21 mouse cellular contexts compared by ENCODE assay signal in the genomic region with DNA sequence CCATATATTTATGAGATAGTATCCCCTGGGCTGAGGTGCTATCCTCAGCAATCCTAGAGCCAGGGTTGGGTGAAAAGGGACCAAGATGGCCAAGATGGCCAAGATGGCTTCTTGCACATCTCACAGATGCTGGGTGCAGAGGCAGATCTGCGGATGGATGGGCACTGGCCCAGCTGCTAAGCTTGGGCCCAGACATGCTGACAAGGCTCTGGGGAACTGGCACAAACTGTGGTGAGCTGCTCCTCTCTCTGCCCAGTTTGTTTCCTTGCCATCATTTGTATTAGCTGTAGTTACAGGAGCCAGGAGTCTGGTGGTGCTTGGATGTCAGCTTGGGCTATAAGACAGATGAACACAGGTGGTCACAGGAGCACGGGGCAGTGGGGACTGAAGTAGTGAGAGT. TPM values are rescaled to one million over a fixed set of nuclear protein-coding genes. Genes with fewer than 3 reads are reported as not detected.
DNase-seq lines count a peak whose midpoint lies in the region; ATAC-seq lines count a peak whose summit lies in the region.
"Had no signal": no experiment of that assay in that cellular context is flagged by ENCODE, and none has a peak within 500 bp of the region (broad histone marks: within the 10 kb centered on the region; RNA-seq: fewer than 3 reads in every experiment).

No protein-coding gene starts in this region.

- intact Hi-C loops in left cerebral cortex, postnatal 4 days (cut with DNase I), result no loop called here
- intact Hi-C loops in left cerebral cortex, postnatal 10 days (cut with DNase I), result no loop called here

- no peaks in the 10 kb centered on the region for H3K9me3 ChIP-seq in forebrain, embryonic 13.5 days (replicated peaks)
- no peaks in the 10 kb centered on the region for H3K9me3 ChIP-seq in forebrain, embryonic 14.5 days (replicated peaks; ENCODE audit: control insufficient read depth, low read length)
- no peaks in the 10 kb centered on the region for H3K9me3 ChIP-seq in intestine, embryonic 16.5 days (ENCODE audit: control insufficient read depth, low read length)
- H3K9me3 ChIP-seq: embryonic facial prominence, embryonic 15.5 days; heart, embryonic 15.5 days; limb, embryonic 15.5 days; megakaryocyte, embryonic 14.5 days had no signal

- no peak for ATAC-seq in forebrain, embryonic 13.5 days
- no peak for ATAC-seq in forebrain, embryonic 14.5 days
- ATAC-seq in intestine, embryonic 16.5 days, result no peak
- ATAC-seq: hindbrain, embryonic 16.5 days; liver, postnatal 0 days had no signal

- peaks cover 17% of the 10 kb centered on the region for H3K4me1 ChIP-seq in forebrain, embryonic 13.5 days
- no peaks in the 10 kb centered on the region for H3K4me1 ChIP-seq in forebrain, embryonic 14.5 days (ENCODE audit: control insufficient read depth, insufficient read depth, low read length)
- no peaks in the 10 kb centered on the region; the same call in 1 of the 2 replicates for H3K4me1 ChIP-seq in intestine, embryonic 16.5 days (ENCODE audit: control insufficient read depth, insufficient read depth, low read length)

- no peaks in the 10 kb centered on the region for H3K27me3 ChIP-seq in forebrain, embryonic 13.5 days
- H3K27me3 ChIP-seq in forebrain, embryonic 14.5 days (replicated peaks; ENCODE audit: control insufficient read depth, insufficient read depth, low read length), result no peaks in the 10 kb centered on the region
- no peaks in the 10 kb centered on the region for H3K27me3 ChIP-seq in intestine, embryonic 16.5 days (replicated peaks; ENCODE audit: control insufficient read depth, insufficient read depth, low read length)
- H3K27me3 ChIP-seq: CH12.LX; embryonic facial prominence, embryonic 15.5 days; heart, embryonic 15.5 days; limb, embryonic 15.5 days; megakaryocyte, embryonic 14.5 days had no signal

- no peak overlapping the region for H3K4me2 ChIP-seq in forebrain, embryonic 13.5 days
- no peak overlapping the region for H3K4me2 ChIP-seq in forebrain, embryonic 14.5 days (ENCODE audit: low read length)
- no peak overlapping the region for H3K4me2 ChIP-seq in intestine, embryonic 16.5 days (ENCODE audit: low read depth, low read length)
- H3K4me2 ChIP-seq: embryonic facial prominence, embryonic 15.5 days; heart, embryonic 15.5 days; limb, embryonic 15.5 days had no signal

- 90% methylated on average over 2 of the region's 2 CpGs for WGBS in forebrain, embryonic 13.5 days
- 91% methylated on average over 2 of the region's 2 CpGs for WGBS in forebrain, embryonic 14.5 days
- WGBS in intestine, embryonic 16.5 days, result 83% methylated on average over 2 of the region's 2 CpGs

- DNase-seq in forebrain, embryonic 14.5 days (ENCODE audit: low spot score), result no peak
- DNase-seq in left cerebral cortex, postnatal 4 days, result peak; percentile 29
- no peak for DNase-seq in left cerebral cortex, postnatal 10 days (ENCODE audit: extremely low spot score in 1 of 2, low spot score in 2 of 2)
- DNase-seq in adipocyte (ENCODE audit: low spot score), result peak; percentile 38
- DNase-seq in gastrocnemius, postnatal 25 days, result peak; percentile 40
- DNase-seq: heart, adult 18-20 months; heart, postnatal 4 days; kidney, adult 18-20 months; layer of hippocampus, postnatal 36 days; liver, postnatal 0 days; lung, postnatal 14 days; spleen, adult 18-20 months had no signal

- H3K36me3 ChIP-seq in forebrain, embryonic 13.5 days (ENCODE audit: poor library complexity, severe bottlenecking), result peaks cover 87% of the 10 kb centered on the region
- peaks cover 72% of the 10 kb centered on the region for H3K36me3 ChIP-seq in forebrain, embryonic 14.5 days (ENCODE audit: control insufficient read depth, insufficient read depth, low read length)
- peaks cover 23% of the 10 kb centered on the region for H3K36me3 ChIP-seq in intestine, embryonic 16.5 days (ENCODE audit: control insufficient read depth, insufficient read depth, low read length)

- H3K27ac ChIP-seq in forebrain, embryonic 13.5 days, result no peak overlapping the region
- H3K27ac ChIP-seq in forebrain, embryonic 14.5 days (ENCODE audit: low read depth, low read length), result no peak overlapping the region
- H3K27ac ChIP-seq in intestine, embryonic 16.5 days (ENCODE audit: low read length), result no peak overlapping the region
- H3K27ac ChIP-seq: embryonic facial prominence, embryonic 15.5 days; heart, embryonic 15.5 days; kidney, postnatal 0 days; limb, embryonic 15.5 days had no signal

- no peak overlapping the region for H3K4me3 ChIP-seq in forebrain, embryonic 13.5 days
- no peak overlapping the region for H3K4me3 ChIP-seq in forebrain, embryonic 14.5 days (ENCODE audit: low read depth, low read length)
- H3K4me3 ChIP-seq in intestine, embryonic 16.5 days (ENCODE audit: low read length), result no peak overlapping the region
- H3K4me3 ChIP-seq: embryonic facial prominence, embryonic 15.5 days; heart, embryonic 15.5 days; limb, embryonic 15.5 days; megakaryocyte, embryonic 14.5 days had no signal

- H3K9ac ChIP-seq in forebrain, embryonic 13.5 days, result peak overlapping the region; percentile 21; the same call in 1 of the 2 replicates
- no peak overlapping the region for H3K9ac ChIP-seq in forebrain, embryonic 14.5 days (ENCODE audit: low read length)
- H3K9ac ChIP-seq in intestine, embryonic 16.5 days (ENCODE audit: low read depth, low read length), result no peak overlapping the region
- H3K9ac ChIP-seq: embryonic facial prominence, embryonic 15.5 days; heart, embryonic 15.5 days; limb, embryonic 15.5 days; liver, postnatal 0 days had no signal

RNA-seq across cellular contexts. Expression of gene Ranbp3, which starts 11.6 kb away (rescaled TPM):
- 112 and 123 TPM in 2 replicates for polyA plus RNA-seq in forebrain, embryonic 13.5 days (2015; fragmentation: Nextera tagmentation; extraction: Ambion mirVana)
- 116 and 120 TPM in 2 replicates for polyA plus RNA-seq in forebrain, embryonic 14.5 days (2014; fragmentation: Nextera tagmentation; extraction: Ambion mirVana)
- 100 to 1,000 TPM; 102 to 112 TPM for total RNA-seq in left cerebral cortex, postnatal 4 days (2021)
- total RNA-seq in left cerebral cortex, postnatal 10 days (2021), result 10 to 100 TPM; 88.4 to 97.2 TPM
- 10 to 100 TPM; 32.8 to 34.2 TPM for total RNA-seq in gastrocnemius, postnatal 25 days (2021)
- polyA plus RNA-seq in intestine, embryonic 16.5 days (2015; fragmentation: Nextera tagmentation; extraction: Ambion mirVana), result 66.5 and 72.8 TPM in 2 replicates

RNA-seq across cellular contexts. Expression of gene Ndufa11, which starts 32.9 kb away (rescaled TPM):
- polyA plus RNA-seq in forebrain, embryonic 13.5 days (2015; fragmentation: Nextera tagmentation; extraction: Ambion mirVana), result 433 and 459 TPM in 2 replicates
- polyA plus RNA-seq in forebrain, embryonic 14.5 days (2014; fragmentation: Nextera tagmentation; extraction: Ambion mirVana), result 490 and 613 TPM in 2 replicates
- total RNA-seq in left cerebral cortex, postnatal 4 days (2021), result 100 to 1,000 TPM; 187 to 194 TPM
- 100 to 1,000 TPM; 205 to 222 TPM for total RNA-seq in left cerebral cortex, postnatal 10 days (2021)
- total RNA-seq in gastrocnemius, postnatal 25 days (2021), result 100 to 1,000 TPM; 459 to 461 TPM
- polyA plus RNA-seq in intestine, embryonic 16.5 days (2015; fragmentation: Nextera tagmentation; extraction: Ambion mirVana), result 527 and 530 TPM in 2 replicates

RNA-seq across cellular contexts. Expression of gene Vmac, which starts 33.2 kb away (rescaled TPM):
- polyA plus RNA-seq in forebrain, embryonic 13.5 days (2015; fragmentation: Nextera tagmentation; extraction: Ambion mirVana), result 14.0 and 16.7 TPM in 2 replicates
- polyA plus RNA-seq in forebrain, embryonic 14.5 days (2014; fragmentation: Nextera tagmentation; extraction: Ambion mirVana), result 18.6 and 24.6 TPM in 2 replicates
- 10 to 100 TPM; 10.8 to 12.6 TPM for total RNA-seq in left cerebral cortex, postnatal 4 days (2021)
- 1 to 10 TPM; 8.8 TPM for total RNA-seq in left cerebral cortex, postnatal 10 days (2021)
- total RNA-seq in gastrocnemius, postnatal 25 days (2021), result 1 to 10 TPM; 3.3 to 3.5 TPM
- polyA plus RNA-seq in intestine, embryonic 16.5 days (2015; fragmentation: Nextera tagmentation; extraction: Ambion mirVana), result 15.7 and 16.6 TPM in 2 replicates

RNA-seq across cellular contexts. Expression of gene Catsperd, which starts 56.7 kb away (rescaled TPM):
- polyA plus RNA-seq in forebrain, embryonic 13.5 days (2015; fragmentation: Nextera tagmentation; extraction: Ambion mirVana), result 0.58 and 0.70 TPM in 2 replicates
- polyA plus RNA-seq in forebrain, embryonic 14.5 days (2014; fragmentation: Nextera tagmentation; extraction: Ambion mirVana), result 1.2 and 1.3 TPM in 2 replicates
- 1 to 10 TPM; 1.3 to 2.2 TPM for total RNA-seq in left cerebral cortex, postnatal 4 days (2021)
- under 1 TPM; 0.41 to 0.73 TPM for total RNA-seq in left cerebral cortex, postnatal 10 days (2021)
- not detected for total RNA-seq in gastrocnemius, postnatal 25 days (2021)
- polyA plus RNA-seq in intestine, embryonic 16.5 days (2015; fragmentation: Nextera tagmentation; extraction: Ambion mirVana), result 0.55 and 0.81 TPM in 2 replicates

RNA-seq across cellular contexts. Expression of gene Lonp1, which starts 58.0 kb away (rescaled TPM):
- polyA plus RNA-seq in forebrain, embryonic 13.5 days (2015; fragmentation: Nextera tagmentation; extraction: Ambion mirVana), result 41.2 and 47.1 TPM in 2 replicates
- polyA plus RNA-seq in forebrain, embryonic 14.5 days (2014; fragmentation: Nextera tagmentation; extraction: Ambion mirVana), result 33.3 and 41.8 TPM in 2 replicates
- total RNA-seq in left cerebral cortex, postnatal 4 days (2021), result 10 to 100 TPM; 61.5 to 63.4 TPM
- total RNA-seq in left cerebral cortex, postnatal 10 days (2021), result 10 to 100 TPM; 64.9 TPM
- total RNA-seq in gastrocnemius, postnatal 25 days (2021), result 10 to 100 TPM; 53.4 to 64.4 TPM
- polyA plus RNA-seq in intestine, embryonic 16.5 days (2015; fragmentation: Nextera tagmentation; extraction: Ambion mirVana), result 56.5 and 57.6 TPM in 2 replicates

Comparison
In these comparisons a context has a peak if more than half of its experiments do, and no peak if none do; other contexts are left out.
1. DNase-seq: peak in left cerebral cortex, postnatal 4 days (single experiment), adipocyte (single experiment) and gastrocnemius, postnatal 25 days (single experiment); none in forebrain, embryonic 14.5 days (single experiment) and left cerebral cortex, postnatal 10 days (0 of 2).